Mouse (Mus musculus): ENCODE results near the gene P2rx7. TPM values are rescaled to one million over a fixed set of nuclear protein-coding genes. Genes with fewer than 3 reads are reported as not detected.

Gene P2rx7
- polyA plus RNA-seq, 1 experiment, result 80.3 TPM

DNA sequence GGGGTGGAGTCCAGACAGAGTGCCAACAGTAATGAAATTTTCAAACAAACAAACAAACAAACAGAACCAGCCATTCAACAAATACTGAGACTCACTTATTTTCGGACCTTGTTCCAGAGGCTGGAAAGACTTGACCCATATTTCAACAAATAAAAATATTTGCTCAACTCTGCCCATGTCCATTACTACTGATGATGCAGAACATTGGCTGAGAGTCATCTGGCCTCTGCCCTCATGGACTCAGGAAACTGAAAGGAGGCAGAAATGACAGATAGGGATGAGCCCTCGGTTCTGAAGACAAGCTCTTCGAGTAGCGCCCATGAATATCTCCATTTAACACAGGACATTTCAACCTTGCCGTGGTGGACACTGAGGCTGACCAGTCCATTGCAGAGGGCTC, 21.2 kb upstream of the P2rx7 start:
- no peak overlapping the region for H3K27ac ChIP-seq (ENCODE audit: insufficient read depth, low read depth, low read length)

DNA sequence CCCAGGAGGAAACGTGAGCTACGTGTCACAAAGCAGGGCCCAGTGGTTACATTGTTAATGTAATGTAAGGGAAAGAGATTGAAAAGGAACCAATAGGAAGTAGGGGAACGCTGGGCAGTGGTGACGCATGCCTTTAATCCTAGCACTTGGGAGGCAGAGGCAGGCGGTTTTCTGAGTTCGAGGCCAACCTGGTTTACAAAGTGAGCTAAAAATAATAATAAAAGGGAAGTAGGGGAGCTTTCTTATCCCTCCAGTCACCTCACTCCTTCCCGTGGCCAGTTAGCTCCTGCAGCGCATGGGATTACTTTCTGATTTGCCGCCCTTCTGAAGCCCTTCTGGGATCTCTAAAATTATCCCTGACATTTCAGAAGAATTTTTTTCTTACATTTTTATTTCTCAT, 19.9 kb upstream of the P2rx7 start:
- Histone ChIP-seq H3K4me1 (ENCODE audit: control insufficient read depth, insufficient read depth, low read length) (no peaks in the 10 kb centered on the region; the same call in 1 of the 2 replicates), H3K4me3 (ENCODE audit: insufficient read depth, low read length) (no peak overlapping the region), H3K27ac (ENCODE audit: insufficient read depth, low read depth, low read length) (no peak overlapping the region)
- TF ChIP-seq CTCF (IDR thresholded peaks at IDR 0.05; ENCODE audit: low read depth, low read length) (no peak), POLR2A (IDR thresholded peaks at IDR 0.05; ENCODE audit: borderline replicate concordance, low read depth, low read length) (no peak)

More for the DNA sequence above, 21.2 kb upstream of the P2rx7 start:
- TF ChIP-seq CTCF (IDR thresholded peaks at IDR 0.05; ENCODE audit: low read depth, low read length), result no peak
- no peak for TF ChIP-seq POLR2A (IDR thresholded peaks at IDR 0.05; ENCODE audit: borderline replicate concordance, low read depth, low read length)
- no peak overlapping the region for H3K4me3 ChIP-seq (ENCODE audit: insufficient read depth, low read length)
- no peaks in the 10 kb centered on the region; the same call in 1 of the 2 replicates for H3K4me1 ChIP-seq (ENCODE audit: control insufficient read depth, insufficient read depth, low read length)

DNA sequence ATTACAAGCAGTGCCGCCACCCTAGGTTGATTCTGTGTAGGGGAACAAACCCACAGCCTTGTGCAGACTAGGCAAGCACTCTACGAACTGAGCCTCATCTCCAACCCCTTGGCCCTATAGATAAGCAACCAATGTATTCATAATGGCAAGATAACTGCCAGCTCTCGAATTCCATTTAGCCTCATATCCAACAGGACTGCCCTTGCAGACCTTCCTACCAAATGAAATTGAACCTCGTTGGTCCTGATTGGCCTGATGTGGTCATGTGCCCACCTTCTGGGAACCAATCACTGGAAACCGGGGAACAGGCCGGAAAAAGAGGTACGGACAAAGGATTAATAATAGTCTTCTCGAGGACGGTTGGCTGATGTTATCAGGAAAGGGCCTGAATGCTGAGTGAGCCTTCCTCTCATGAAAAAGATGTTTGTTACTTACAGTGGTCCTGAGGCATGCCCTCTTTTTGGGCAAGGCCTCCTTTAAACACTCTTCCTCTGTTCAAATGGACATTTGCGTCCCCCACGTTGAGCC, 18.7 kb upstream of the P2rx7 start:
- H3K4me1 ChIP-seq (ENCODE audit: control insufficient read depth, insufficient read depth, low read length), result no peaks in the 10 kb centered on the region; the same call in 1 of the 2 replicates
- H3K4me3 ChIP-seq (ENCODE audit: insufficient read depth, low read length), result no peak overlapping the region
- TF ChIP-seq CTCF (IDR thresholded peaks at IDR 0.05; ENCODE audit: low read depth, low read length) (no peak), POLR2A (IDR thresholded peaks at IDR 0.05; ENCODE audit: borderline replicate concordance, low read depth, low read length) (no peak)
- H3K27ac ChIP-seq (ENCODE audit: insufficient read depth, low read depth, low read length), result no peak overlapping the region

- H3K4me1 ChIP-seq (ENCODE audit: control insufficient read depth, insufficient read depth, low read length), result no peaks in the 10 kb centered on the region; the same call in 1 of the 2 replicates
- TF ChIP-seq CTCF (IDR thresholded peaks at IDR 0.05; ENCODE audit: low read depth, low read length) (no peak), POLR2A (IDR thresholded peaks at IDR 0.05; ENCODE audit: borderline replicate concordance, low read depth, low read length) (no peak)
Measured at GRCm38 (mm10) chr5:122625565-122626252, 18.0 kb upstream of the P2rx7 start.

DNA sequence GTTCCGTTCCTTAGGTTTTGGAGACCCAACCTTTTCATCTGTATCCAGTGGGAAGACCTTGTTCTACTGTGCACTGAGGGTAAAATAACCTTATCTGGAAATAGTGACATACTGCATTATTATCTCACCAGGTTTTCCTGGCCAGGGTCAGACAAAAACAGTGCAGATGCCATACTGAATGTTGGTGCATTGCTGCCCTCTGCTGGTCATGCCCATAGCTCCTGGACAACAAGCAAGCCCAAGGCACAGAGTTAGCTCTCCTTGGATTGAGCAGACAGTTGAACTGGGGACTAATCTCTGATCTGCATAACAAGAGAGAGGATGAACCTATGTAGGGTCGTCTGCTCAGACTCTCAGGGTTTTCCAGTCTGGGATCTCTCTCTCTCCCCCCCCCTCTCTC, 16.5 kb upstream of the P2rx7 start:
- TF ChIP-seq CTCF (IDR thresholded peaks at IDR 0.05; ENCODE audit: low read depth, low read length), result peak; percentile 88
- TF ChIP-seq POLR2A (IDR thresholded peaks at IDR 0.05; ENCODE audit: borderline replicate concordance, low read depth, low read length), result no peak
- Histone ChIP-seq H3K4me1 (ENCODE audit: control insufficient read depth, insufficient read depth, low read length) (no peaks in the 10 kb centered on the region; the same call in 1 of the 2 replicates), H3K27ac (ENCODE audit: insufficient read depth, low read depth, low read length) (no peak overlapping the region), H3K4me3 (ENCODE audit: insufficient read depth, low read length) (no peak overlapping the region)

More at GRCm38 (mm10) chr5:122625565-122626252, 18.0 kb upstream of the P2rx7 start:
- Histone ChIP-seq H3K4me3 (ENCODE audit: insufficient read depth, low read length) (no peak overlapping the region), H3K27ac (ENCODE audit: insufficient read depth, low read depth, low read length) (no peak overlapping the region)

- Histone ChIP-seq H3K27ac (ENCODE audit: insufficient read depth, low read depth, low read length) (no peak overlapping the region), H3K4me1 (ENCODE audit: control insufficient read depth, insufficient read depth, low read length) (no peaks in the 10 kb centered on the region), H3K4me3 (ENCODE audit: insufficient read depth, low read length) (no peak overlapping the region)
- no peak for TF ChIP-seq CTCF (IDR thresholded peaks at IDR 0.05; ENCODE audit: low read depth, low read length)
- no peak for TF ChIP-seq POLR2A (IDR thresholded peaks at IDR 0.05; ENCODE audit: borderline replicate concordance, low read depth, low read length)
Measured at GRCm38 (mm10) chr5:122635228-122635627, 8.5 kb upstream of the P2rx7 start.

DNA sequence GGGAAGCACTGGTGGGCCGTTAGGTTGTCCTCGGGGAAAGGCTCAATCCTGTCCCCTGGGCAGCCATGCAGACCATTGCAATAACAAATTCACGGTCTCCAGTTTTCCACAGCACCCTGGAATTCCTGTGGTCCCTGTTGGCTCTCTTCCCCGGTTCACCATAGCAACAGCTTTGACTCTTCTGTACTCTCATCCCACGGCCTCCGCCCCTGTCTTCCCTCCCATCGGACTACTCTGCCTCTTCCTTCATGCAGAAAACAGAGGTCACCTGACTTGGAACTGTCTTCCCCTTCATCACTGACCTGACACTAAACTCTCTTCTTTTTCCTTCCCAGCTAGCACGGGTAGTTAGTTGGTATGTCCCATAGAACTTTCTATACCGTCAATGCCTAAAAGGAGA, 7.4 kb upstream of the P2rx7 start:
- TF ChIP-seq POLR2A (IDR thresholded peaks at IDR 0.05; ENCODE audit: borderline replicate concordance, low read depth, low read length) (no peak), CTCF (IDR thresholded peaks at IDR 0.05; ENCODE audit: low read depth, low read length) (no peak)
- Histone ChIP-seq H3K4me1 (ENCODE audit: control insufficient read depth, insufficient read depth, low read length) (no peaks in the 10 kb centered on the region), H3K27ac (ENCODE audit: insufficient read depth, low read depth, low read length) (no peak overlapping the region), H3K4me3 (ENCODE audit: insufficient read depth, low read length) (no peak overlapping the region)

DNA sequence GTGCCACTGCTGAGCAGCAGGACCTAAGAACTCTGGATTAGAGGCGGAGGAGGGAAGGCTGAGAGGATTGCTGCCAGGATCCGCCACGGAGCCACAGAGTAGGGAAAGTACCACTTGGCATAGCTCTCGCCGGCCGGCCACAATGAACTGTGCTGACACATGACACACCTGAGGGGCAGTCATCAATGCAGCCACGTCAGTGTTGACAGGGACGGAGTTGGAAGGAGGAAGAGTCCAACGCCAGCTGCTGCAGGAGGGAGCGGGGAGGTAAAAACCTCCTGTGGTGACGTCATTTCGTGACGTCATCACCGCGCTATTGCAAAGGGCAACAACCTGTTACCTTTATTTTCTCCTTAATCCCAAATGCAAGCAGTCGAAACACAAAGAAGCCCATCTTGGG, 6.8 kb upstream of the P2rx7 start:
- Histone ChIP-seq H3K4me1 (ENCODE audit: control insufficient read depth, insufficient read depth, low read length) (no peaks in the 10 kb centered on the region), H3K27ac (ENCODE audit: insufficient read depth, low read depth, low read length) (no peak overlapping the region), H3K4me3 (ENCODE audit: insufficient read depth, low read length) (no peak overlapping the region)
- TF ChIP-seq POLR2A (IDR thresholded peaks at IDR 0.05; ENCODE audit: borderline replicate concordance, low read depth, low read length) (no peak), CTCF (IDR thresholded peaks at IDR 0.05; ENCODE audit: low read depth, low read length) (no peak)

GRCm38 (mm10) chr5:122638296-122638695, 5.4 kb upstream of the P2rx7 start:
- Histone ChIP-seq H3K4me3 (ENCODE audit: insufficient read depth, low read length) (no peak overlapping the region), H3K4me1 (ENCODE audit: control insufficient read depth, insufficient read depth, low read length) (peaks cover 3% of the 10 kb centered on the region; the same call in 1 of the 2 replicates), H3K27ac (ENCODE audit: insufficient read depth, low read depth, low read length) (no peak overlapping the region)
- TF ChIP-seq POLR2A (IDR thresholded peaks at IDR 0.05; ENCODE audit: borderline replicate concordance, low read depth, low read length), result no peak

GRCm38 (mm10) chr5:122639517-122639916, 4.2 kb upstream of the P2rx7 start:
- peaks cover 5% of the 10 kb centered on the region; the same call in 1 of the 2 replicates for H3K4me1 ChIP-seq (ENCODE audit: control insufficient read depth, insufficient read depth, low read length)
- no peak overlapping the region for H3K27ac ChIP-seq (ENCODE audit: insufficient read depth, low read depth, low read length)
- H3K4me3 ChIP-seq (ENCODE audit: insufficient read depth, low read length), result no peak overlapping the region
- no peak for TF ChIP-seq CTCF (IDR thresholded peaks at IDR 0.05; ENCODE audit: low read depth, low read length)
- no peak for TF ChIP-seq POLR2A (IDR thresholded peaks at IDR 0.05; ENCODE audit: borderline replicate concordance, low read depth, low read length)

Measured in bone marrow macrophage, adult 2 months (primary cell).